Mouse (Mus musculus): ENCODE measurements around the gene Polr2i. TPM values are rescaled to one million over a fixed set of nuclear protein-coding genes. Genes with fewer than 3 reads are reported as not detected.
A peak's percentile ranks its signal among the peaks of the same experiment; 100 is the strongest.
"Not testable (repeated sequence)": the region's sequence is repeated elsewhere in the genome, so short reads cannot be mapped to it uniquely, and the experiment has no call there.

Gene Polr2i
- total RNA-seq (2022) = 10 to 100 TPM; 49.2 to 52.5 (median 49.3) TPM

DNA sequence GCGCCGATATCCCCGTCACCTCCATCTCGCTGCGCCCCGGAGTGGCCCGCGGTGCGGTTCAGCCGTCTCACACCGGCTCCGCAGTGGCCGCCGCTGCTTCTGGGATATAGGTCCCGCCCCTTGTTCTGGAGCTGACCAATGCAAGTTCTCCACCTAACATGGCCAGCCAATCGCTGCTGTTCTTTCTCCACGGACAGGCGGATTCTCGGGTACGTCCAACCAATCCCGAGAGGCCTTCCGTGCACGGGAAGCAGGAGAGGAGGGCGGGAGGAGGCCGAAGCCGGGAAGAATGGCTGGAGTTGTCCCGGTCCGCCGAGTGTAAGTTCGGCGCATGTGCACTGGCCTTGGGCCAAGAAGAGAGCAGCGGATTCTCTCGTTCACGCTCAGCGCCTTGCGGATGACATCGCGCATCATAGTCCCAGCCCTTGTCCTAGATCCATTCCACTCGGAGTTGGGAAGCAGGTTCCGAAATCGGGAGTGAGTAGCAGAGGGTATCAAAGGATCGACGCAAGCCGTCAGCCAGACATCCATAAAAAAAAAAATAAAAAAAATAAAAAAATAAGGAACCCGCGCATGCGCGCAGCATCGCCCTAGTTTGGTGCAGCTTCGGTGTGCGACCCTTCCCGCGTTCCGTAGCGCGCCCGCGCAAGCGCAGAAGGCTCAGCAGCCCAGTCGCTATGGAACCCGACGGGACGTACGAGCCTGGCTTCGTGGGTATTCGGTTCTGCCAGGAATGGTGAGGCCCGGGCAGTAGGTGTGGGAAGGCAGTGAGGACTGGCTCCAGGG lies at the start of gene Polr2i, which contains the start of gene Tbcb:
TSS of gene Polr2i (plus strand) at position 280 of the 786 bp plus-strand sequence.
TSS of gene Tbcb (minus strand) at position 604 of the 786 bp plus-strand sequence.
- DNase-seq (ENCODE audit: low spot score in 2 of 2) = peak; percentile 99

DNA sequence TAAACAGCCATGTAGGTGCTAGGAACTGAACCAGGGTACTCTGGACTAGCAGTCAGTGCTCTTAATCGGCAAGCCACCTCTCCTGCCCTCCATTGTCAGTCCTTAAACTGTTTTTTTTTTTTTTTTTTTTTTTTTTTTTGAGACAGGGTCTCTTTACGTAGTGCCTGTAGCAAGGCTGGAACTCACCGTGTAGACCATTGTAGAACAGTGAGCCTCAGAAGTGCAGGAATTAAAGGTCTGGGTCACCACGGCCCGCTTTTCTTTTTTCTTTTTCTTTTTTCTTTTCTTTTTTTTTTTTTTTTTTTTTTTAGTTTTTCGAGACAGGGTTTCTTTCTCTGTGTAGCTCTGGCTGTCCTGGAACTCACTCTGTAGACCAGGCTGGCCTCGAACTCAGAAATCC lies 48.6 kb upstream of the Polr2i start:
- not testable (repeated sequence) for DNase-seq (ENCODE audit: low spot score in 2 of 2)

DNA sequence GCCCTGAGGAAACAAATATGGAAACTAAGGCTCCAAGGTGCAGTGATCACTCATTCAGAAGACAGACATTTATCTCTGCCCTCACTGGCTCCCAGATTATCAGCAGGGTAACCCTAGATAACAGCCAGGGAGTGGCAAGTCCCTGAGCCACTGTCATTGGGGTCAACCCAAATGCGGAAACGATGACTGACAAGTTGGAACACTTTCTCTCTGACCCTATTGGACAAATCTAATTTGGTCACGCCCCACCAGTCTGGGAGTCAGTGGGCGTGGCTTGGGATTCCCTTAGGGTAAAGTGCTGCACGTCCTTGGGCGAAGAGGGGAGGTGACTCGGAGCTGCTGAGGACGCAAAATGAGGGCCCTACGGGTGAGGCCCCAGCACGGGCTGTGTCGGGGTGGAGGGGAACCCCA lies 47.9 kb upstream of the Polr2i start, which contains the start of gene Cox7a1:
TSS of gene Cox7a1 (plus strand) at position 266 of the 411 bp plus-strand sequence.
- DNase-seq (ENCODE audit: low spot score in 2 of 2) = peak; percentile 42 to 60

DNA sequence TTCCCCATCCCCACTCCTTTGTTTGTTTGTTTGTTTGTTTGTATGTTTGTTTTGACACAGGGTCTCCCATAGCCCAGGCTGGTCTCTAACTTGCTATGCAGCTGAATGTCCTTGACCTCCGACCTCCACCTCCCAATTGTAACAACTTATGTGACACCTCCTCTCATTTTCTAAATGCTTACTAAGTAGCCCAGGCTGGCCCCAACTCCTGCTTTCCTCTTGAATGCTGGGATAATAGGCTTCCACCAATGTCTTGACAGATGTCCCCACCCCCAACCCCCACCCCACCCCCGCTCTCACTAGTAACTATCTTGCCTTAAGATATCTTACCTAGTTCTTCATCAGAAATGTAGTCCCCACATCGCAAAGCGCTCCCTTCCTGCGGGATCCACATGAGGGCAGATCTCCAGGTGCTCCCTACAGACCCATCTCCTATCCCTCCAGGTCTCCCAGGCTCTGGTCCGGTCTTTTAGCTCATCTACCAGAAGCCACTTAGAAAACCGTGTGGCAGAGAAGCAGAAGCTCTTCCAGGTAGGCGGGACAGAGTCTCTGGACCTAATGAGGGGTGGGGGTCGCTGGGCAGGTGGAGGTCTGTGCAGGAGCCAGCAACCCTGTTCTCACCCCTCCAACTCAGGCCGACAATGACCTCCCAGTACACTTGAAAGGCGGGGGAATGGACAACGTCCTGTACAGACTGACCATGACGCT lies 47.0 kb upstream of the Polr2i start:
- DNase-seq (ENCODE audit: low spot score in 2 of 2) = no peak

DNA sequence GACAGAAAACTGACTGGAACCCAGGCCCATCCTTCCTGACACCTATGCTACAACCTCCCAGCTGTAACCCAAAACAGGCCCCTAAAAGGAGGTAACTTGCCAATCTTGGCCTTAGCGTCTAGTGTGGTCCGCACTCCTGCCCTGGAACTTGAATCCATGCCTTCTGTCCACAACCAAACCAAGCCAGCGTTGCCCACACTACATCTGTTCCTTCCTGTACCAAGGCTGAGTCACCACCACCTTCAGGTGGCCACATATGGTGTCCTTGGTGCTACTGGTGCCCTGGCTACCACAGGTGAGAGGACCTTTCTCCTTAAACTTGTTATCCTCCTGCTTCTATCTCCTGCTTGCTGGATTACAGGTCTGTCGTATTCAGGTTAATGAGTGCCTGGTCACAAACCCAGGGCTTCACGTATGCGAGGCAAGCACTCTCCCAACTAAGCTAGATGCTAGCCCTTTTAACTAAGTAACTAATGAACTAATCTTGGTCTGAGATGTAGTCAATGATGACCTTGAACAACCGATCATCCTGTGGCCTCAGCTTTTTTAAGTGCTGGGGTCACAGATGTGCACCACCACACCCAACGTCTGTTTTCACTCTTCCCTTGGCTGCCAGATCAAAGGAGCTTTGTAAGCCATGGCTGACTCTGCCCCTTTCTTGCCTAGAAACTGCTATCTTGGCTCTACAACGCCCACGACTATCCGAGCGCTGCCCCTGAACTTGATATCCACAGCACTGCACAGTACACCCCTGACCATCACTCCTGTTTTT lies 43.2 kb upstream of the Polr2i start:
- no peak for DNase-seq (ENCODE audit: low spot score in 2 of 2)

DNA sequence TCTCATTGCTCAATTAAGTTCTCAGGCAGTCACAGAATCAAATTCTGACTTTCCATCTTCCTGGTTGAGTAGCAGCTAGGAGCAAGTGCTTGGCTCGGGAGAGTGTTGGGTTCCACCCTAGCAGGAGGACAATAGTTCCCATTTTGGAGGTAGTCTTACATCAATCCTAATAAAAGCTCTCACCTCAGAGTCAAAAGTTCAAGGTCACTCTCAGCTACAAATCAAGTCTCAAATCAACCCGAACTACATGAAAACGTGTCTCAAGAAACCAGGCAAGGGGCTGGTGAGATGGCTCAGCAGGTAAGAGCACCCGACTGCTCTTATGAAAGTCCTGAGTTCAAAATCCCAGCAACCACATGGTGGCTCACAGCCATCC lies 42.6 kb upstream of the Polr2i start:
- no peak for DNase-seq (ENCODE audit: low spot score in 2 of 2)

DNA sequence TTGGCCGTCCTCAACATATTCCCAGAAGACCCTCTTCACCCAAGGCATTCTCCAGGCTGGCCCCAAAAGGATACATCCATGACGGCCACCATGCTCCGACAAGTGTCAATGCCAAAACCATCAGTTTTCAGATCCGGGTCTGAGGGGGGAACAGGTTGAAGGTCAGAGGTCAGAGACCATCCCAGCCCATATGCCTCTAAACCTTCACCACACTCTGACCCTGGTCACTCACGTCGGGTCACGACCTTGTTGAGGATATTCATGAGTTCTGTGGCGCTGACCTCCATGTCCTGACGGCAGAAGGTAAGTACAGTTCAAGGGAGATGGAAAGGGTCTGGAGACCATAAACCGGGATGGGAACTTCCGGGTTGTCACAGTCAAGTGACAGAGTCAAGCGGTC lies 39.7 kb upstream of the Polr2i start:
- no peak for DNase-seq (ENCODE audit: low spot score in 2 of 2)

DNA sequence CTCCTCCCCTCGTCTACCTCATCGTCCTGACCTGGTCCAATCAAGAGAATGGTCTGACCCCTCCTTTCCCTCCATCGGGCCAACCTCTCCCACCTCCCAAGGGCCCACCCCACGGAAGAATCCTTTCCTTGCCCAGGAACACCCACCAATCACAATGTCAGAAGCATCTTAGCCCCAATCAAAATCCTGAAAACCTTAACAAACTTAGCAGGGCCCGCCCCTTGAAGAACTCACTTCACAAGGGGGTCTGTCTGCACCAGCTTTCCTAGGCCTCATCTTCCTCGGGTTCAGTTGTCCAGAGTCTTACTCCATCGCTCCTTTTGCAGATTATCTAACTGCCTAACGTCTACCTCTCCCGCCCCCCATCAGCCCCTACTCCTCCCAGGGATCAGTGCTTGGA lies 38.7 kb upstream of the Polr2i start:
- no peak for DNase-seq (ENCODE audit: low spot score in 2 of 2)

DNA sequence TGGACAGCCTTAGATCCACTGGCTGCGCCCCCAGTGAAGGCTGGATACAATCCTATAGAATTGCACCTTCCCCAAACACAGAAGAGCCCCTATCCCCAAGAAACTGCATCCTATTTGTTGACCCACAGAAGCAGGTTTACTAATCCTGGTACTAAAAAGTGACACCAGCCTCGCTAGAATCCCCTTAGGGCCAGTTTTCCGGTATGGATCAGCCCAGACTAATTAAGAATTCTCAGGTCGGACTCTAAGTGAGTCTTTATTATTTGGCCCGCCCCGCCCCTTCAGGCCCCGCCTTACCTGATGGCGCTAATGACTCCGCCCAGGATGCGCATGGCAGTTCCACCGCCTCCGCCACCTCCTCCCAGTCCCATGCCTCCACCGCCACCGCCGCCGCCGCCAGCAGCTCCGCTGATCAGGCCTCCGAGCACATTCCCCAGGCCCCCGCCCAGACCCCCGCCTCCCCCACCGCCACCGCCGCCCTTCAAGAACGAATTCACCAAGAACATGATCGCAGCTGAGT lies 38.1 kb upstream of the Polr2i start:
- peak; percentile 53 to 65 for DNase-seq (ENCODE audit: low spot score in 2 of 2)

DNA sequence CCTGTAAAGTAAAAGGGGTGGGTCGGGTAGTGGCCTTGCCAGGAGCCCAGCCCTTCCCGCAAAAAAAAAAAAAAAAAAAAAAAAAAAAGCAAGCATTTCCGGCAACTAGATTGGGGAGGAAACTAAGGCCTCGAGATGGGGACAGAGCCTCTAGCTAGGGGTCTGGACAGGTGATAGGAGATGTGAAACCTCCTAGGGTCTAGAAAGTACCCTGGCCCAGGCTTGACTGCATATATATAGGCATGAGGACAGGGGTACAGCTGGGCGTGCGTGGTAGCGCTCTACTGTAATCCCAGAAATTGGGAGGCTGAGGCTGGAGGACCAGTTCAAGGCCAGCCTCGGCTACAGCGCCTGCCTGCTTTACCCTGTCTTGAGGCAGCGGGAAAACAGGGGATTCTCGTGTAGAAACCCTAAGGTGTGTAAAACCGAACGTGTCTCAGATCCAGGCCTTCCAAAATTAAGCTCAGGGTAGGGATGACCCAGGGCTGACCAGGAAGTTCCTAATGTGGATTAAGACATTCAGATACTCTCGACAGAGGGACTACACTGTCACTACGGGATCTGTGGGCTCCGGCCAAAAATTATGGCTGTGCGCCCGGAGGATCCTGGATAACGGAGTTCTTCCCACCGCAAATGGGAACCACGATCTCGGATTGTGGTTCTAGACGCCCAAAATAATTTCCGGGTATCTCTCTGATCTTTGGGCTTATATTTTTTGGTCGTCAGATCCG lies 37.5 kb upstream of the Polr2i start:
- DNase-seq (ENCODE audit: low spot score in 2 of 2) = no peak

DNA sequence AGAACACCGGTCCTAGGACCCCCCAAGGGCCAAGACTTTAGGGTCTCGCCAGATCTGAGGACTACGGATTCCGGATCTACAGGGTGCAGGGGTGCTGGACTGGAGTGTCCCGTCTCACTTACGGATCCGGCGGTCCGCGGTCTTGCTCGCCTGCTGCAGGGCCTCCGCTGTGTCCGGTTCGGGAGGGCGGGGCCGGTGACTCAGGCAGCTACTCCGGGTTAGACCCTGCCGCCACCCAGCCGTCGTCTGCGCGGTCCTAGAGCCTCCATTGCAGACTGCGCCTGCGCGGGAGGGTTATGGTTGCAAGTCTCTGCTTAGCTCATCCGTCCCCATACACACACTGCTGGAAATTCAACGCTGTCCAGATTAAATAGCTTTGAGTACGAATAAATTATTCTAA lies 36.9 kb upstream of the Polr2i start:
- peak; percentile 91 to 93 for DNase-seq (ENCODE audit: low spot score in 2 of 2)

DNA sequence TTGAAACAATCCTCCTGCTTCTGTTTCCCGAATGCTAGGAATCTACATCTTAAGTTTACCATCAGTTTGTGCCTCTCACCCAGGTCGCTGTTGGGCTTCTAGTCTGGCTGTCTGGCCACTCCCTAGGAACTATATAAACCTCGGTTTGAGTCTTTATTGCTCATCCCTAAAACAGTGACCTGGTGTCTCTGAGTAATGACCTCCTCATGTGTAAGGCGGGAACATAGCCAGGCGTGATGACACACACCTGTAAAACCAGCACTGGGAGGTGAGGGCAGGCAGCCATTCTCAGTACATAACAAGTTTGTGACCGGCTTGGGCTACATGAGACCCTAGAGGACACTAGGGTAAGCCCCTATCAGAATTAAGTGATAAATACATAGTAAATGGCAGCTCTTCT lies 36.3 kb upstream of the Polr2i start:
- DNase-seq (ENCODE audit: low spot score in 2 of 2) = no peak

DNA sequence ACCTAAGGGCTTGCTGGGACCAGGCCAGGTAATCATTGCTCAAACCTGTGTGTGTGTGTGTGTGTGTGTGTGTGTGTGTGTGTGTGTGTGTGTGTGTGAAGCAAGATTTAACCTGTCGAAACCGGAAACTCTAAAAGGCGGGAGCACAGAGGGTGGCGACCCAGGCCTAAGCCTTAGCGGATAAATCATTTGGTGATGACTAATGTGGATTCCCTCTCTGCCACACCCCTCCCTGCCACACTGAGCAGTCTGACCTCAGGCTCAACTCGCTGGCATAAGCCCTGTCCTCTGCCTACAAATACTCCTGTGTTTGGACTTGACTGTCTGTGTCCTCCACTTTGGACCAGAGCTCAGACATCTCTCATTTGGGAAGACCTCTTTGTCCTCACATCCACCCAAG lies 35.6 kb upstream of the Polr2i start:
- DNase-seq (ENCODE audit: low spot score in 2 of 2) = no peak

DNA sequence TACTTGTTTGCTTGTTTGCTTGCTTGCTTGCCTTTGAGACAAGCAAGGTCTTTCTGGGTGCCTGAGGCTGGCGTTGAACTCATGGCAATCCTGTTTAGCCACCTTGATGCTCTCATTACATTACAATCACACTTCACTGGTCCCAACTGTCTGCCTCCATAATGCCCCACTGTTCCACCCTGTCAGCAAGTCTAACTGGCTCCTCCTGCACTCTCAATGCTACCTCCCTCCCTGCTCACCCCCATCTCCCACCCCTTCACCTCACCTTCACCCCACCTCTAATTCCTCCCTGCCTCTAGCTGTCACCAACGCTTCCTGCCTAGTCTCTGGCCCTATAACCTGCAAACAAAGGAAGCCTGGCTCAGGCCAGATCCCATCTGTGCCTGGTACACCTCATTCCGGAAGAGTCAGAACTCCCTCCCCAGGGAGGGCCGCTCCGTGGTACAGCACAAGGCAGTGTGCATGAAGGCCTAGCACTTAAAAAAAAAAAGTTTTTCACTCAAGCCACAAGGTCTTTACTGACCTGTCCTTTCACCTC lies 34.1 kb upstream of the Polr2i start:
- no peak for DNase-seq (ENCODE audit: low spot score in 2 of 2)

DNA sequence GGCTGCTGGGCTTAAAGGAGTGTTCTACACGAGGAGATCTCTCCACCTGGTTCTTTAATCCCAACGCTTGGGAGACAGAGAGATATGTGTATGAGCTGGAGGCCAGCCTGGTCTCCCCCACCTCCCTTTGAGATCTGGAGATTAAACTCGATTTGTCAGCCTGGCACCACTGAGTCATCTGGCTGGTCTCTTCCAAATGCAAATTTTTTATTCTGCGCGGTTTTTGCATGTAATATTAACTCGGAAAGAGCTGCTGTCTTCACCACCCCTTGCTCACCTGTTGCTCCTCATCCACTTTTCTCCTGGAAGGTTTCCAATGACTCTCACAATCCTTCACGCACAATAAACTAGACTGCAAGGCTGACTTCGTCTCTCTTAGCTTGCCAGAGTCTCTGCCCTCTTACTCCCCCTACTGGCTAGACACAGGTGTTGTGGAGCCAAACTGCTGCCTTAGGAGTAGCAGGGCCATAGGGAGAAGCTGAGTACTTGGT lies 33.2 kb upstream of the Polr2i start, which contains the start of gene Capns1:
TSS of gene Capns1 (minus strand) at position 331 of the 491 bp plus-strand sequence.
- DNase-seq (ENCODE audit: low spot score in 2 of 2) = no peak

DNA sequence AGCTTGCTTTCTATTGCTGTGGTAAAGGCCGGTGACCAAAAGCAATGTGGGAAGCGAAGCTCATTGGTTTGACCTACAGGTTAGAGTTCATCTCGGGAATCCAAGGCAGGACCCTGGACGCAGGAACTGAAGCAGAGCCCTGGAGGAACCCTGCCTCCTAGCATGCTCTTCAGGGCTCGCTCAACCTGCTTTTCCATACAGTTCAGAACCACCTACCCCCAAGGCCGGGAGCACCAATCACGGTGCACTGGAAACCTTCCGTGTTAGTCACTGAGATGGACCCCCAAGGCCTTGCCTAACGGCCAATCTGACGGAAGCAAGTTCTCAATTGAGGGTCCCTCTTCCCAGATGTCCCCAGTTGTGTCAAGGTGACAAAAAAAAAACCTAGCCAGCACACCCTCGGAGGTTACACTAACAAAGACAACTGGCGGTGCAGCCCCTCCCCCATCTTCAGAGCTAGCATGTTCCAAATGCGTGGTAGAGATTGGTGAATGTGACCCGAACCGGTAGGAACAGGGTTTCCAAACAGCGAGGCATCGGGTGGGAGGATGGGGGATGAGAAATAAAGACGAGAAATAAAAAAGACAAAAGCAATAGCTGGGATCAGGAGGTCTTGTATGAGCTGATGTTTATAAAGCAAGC lies 32.1 kb upstream of the Polr2i start:
- DNase-seq (ENCODE audit: low spot score in 2 of 2) = no peak

DNA sequence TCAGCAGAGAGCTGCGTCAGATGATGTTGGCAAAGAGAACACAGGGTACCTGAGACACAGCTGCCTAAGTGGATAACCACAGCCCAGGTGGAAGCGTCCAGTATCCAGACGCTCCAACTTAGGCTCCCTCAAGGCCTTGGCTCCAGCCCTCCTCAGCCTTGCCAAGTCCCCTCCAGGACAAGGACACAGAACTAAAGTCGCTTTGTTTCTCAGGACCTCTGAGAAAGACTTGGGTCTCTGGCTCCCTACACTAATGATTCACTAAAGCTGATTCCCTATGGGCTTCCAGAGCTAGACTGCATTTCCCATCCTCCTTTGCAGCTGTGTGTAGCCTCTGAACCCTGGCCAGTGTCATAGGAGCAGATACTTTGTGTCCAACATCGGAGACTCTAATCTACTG lies 31.5 kb upstream of the Polr2i start:
- no peak for DNase-seq (ENCODE audit: low spot score in 2 of 2)

DNA sequence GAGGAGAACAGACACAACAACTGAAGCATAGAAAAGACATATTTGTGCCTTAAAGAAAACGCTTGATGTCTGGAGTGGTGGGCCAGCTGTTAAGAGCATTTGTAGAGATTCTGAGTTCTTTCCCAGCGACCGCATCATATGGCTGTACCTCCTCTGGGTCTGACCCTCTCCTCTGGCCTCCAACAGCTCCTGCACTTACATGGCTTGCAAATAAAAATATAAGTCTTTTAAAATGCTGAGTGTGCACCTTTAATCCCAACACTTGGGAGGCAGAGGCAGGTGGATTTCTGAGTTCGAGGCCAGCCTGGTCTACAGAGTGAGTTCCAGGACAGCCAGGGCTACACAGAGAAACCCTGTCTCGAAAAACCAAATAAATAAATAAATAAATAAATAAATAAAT lies 31.1 kb upstream of the Polr2i start:
- DNase-seq (ENCODE audit: low spot score in 2 of 2) = not testable (repeated sequence)

DNA sequence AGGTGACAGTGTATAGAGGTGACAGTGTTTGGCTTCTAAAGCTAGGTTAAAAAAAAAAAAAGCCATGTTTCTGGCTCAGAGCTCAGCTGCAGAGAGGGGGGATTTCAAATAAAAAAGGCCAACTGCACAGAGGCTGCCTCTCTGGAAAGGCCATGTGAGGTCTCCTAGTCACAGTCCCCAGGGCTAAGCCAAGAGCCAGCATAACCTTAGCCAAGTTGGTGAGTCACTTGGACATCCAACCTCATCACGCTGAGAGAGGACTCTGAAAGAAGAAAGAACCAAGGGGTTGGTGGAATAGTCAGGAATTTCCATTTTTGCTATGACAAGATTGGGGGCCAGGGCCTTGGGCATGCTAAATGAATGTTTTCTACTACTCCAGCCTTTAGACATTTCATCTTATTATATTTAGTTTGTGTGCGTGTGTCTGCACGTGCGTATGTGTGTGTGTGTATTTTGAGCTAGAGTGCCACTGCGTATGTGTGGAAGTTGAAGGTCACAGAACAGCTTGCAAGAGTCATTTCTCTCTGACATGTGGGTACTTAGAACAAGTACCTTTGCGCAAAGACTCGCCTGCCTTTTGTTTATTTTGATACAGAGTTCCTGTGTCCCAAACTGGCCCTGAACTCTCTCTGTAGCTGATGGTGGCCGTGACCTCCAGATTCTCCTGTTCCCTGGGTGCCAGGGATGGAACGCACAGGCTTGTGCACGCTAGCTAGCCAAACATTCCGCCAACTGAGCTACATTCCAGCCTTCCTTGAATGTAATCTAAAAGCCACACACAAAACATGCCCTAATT lies 28.7 kb upstream of the Polr2i start:
- no peak for DNase-seq (ENCODE audit: low spot score in 2 of 2)
